Mouse (Mus musculus): ENCODE measurements around the gene Atg101. TPM values are rescaled to one million over a fixed set of nuclear protein-coding genes. Genes with fewer than 3 reads are reported as not detected.

Atg101 gene
- polyA plus RNA-seq, 1 experiment from 2014 or later, result 82.8 TPM

DNA sequence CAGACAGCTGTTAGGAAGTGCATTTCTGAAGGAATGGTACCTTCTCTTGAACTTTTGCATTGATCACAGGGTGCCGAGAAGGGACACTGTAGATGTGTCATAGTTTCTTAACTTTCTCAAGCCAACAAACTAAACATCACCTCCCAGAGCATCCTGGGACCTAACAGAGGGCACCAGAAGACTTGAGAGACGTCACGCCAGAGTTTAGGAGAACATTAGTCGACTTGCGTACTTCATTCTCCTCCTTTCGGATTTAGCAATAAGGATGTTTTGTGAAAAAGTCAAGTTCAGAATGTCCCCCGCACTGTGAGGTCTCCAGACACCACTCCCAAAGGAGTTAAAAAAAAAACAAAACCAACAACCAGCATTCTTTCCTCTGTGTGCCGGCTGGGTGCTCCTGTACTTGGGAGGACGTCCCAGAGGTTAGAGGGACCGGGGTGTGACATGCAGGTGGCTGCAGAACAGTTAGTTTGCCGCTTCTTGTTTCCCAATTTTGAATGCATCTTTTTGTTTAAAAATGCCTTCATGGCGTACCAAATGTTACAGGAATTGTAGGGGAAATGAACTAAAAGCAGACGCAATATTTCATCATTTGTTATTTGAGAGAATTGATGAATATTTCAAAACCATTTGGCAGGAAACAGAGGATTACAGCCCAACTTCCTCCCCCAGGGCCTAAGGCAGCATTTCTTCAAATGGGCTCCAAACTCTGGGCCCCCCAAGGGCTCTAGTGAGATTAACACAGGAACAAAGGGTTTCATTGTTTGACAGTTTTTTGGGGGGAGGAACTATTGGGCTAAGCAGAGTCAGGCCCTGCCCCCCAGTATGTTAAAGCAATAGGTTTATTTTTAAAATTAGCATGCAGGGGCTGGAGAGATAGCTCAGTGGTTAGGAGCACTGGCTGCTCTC, 24.6 kb downstream of the Atg101 start:
- H3K27me3 ChIP-seq, result no peaks in the 10 kb centered on the region
- no peak for ATAC-seq
- 58% methylated on average over 13 of the region's 13 CpGs for WGBS
- no peak overlapping the region for H3K4me3 ChIP-seq (replicated peaks)
- H3K36me3 ChIP-seq, result no peaks in the 10 kb centered on the region
- H3K9ac ChIP-seq (replicated peaks), result no peak overlapping the region
- H3K4me2 ChIP-seq (replicated peaks), result no peak overlapping the region
- H3K27ac ChIP-seq, result no peak overlapping the region
- H3K9me3 ChIP-seq, result no peaks in the 10 kb centered on the region
- peaks cover 8% of the 10 kb centered on the region; the same call in 1 of the 2 replicates for H3K4me1 ChIP-seq (replicated peaks)

DNA sequence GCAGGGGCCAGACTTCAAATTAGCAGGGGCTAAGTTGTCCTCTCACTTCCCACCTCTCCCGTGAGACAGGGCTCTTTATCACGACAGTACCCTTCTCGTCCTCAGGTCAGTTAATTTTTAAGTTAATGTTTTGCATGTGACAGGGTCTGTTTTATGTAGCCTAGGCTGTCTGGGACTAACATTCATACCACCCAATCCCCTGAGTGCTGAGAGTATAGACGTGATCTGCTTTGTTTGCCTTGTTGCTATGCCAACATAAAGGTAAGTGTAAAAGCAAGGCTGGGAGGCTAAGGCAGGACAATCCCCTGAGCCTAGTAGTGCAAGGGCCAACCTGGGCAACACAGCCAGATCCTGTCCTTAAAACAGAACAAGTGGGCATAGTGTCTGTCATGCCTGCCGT, 25.4 kb downstream of the Atg101 start:
- Histone ChIP-seq H3K9me3 (no peaks in the 10 kb centered on the region), H3K4me1 (replicated peaks) (peaks cover 8% of the 10 kb centered on the region; the same call in 1 of the 2 replicates), H3K36me3 (no peaks in the 10 kb centered on the region), H3K27me3 (no peaks in the 10 kb centered on the region), H3K4me3 (replicated peaks) (no peak overlapping the region), H3K9ac (replicated peaks) (no peak overlapping the region), H3K4me2 (replicated peaks) (no peak overlapping the region), H3K27ac (no peak overlapping the region)
- no peak for ATAC-seq
- WGBS, result 49% methylated on average over 5 of the region's 5 CpGs

DNA sequence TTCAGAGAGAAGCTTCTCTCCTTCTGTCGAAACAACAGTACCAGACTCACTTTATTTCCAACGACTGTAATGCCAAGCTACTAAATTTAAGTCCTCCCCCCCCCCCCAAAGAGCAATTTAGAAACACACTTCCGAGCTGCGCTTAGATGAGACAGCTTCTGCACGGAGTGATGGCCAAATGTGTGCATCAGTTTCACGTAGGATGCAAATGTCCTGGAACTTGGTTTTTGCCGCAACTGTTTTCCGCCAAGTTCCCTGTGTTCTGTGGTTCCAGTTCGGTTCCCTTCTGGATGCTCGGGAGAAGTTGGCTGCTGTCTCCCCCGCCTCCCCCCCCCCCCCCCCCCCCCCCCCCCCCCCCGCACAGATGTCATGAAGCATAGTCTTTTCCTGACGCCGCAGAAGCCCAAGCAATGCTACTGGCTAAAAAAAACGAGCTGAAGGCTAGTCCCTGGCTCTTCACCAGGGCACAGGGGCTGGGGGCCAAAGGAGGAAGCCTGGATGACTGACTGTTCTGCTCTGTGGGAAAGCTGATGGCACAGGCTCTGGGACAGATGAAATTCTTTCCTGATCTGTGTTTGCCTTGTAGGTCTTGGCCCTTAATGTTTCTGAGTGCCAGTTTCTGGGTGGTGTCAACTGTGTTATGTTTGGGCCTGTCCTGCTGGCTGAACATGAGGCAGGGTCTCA, 27.2 kb downstream of the Atg101 start:
- Histone ChIP-seq H3K4me1 (replicated peaks) (peaks cover 16% of the 10 kb centered on the region), H3K9me3 (no peaks in the 10 kb centered on the region), H3K27me3 (no peaks in the 10 kb centered on the region), H3K9ac (replicated peaks) (no peak overlapping the region), H3K27ac (no peak overlapping the region), H3K4me3 (replicated peaks) (no peak overlapping the region), H3K4me2 (replicated peaks) (no peak overlapping the region), H3K36me3 (no peaks in the 10 kb centered on the region)
- no peak for ATAC-seq
- 67% methylated on average over 14 of the region's 15 CpGs for WGBS

DNA sequence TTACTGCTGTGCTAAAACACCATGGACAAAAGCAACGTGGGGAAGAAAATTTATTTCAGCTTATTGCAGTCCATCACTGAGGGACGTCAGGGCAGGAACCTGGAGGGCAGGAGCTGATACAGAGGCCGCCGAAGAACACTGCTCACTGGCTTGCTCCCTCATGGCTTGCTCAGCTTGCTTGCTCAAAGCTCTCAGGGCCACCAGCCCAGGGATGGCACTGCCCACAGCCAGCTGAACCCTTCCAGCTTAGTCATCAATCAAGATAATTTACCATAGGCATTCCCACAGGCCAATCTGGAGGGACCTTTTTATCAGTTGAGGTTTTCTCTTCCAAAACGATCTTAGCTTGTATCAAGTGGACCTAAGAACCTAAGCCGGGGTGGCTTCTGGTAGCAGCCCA, 27.9 kb downstream of the Atg101 start:
- Histone ChIP-seq H3K27ac (no peak overlapping the region), H3K27me3 (no peaks in the 10 kb centered on the region), H3K36me3 (no peaks in the 10 kb centered on the region), H3K4me2 (replicated peaks) (no peak overlapping the region), H3K4me3 (replicated peaks) (no peak overlapping the region), H3K4me1 (replicated peaks) (peaks cover 18% of the 10 kb centered on the region), H3K9ac (replicated peaks) (no peak overlapping the region), H3K9me3 (no peaks in the 10 kb centered on the region)
- ATAC-seq, result no peak
- WGBS, result 86% methylated on average over 6 of the region's 6 CpGs

DNA sequence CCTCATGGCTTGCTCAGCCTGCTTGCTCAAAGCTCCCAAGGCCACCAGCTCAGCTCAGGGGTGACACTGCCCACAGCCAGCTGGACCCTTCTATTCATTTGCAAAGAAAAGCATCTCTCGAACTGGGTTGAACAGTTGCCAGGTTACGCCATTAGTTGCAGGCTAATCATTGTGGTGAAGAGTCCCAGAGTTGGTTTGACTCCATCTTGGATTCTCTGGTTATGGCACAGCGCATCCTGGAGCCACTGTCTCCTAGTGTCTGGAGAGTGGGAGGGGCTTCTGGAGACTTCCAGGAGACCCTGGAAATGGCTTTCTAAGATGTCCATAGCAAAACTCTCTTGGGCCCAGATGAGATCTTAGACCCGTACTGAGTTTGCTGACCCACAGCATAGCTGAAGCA, 31.3 kb downstream of the Atg101 start:
- H3K27ac ChIP-seq, result no peak overlapping the region
- 83% methylated on average over 4 of the region's 4 CpGs for WGBS
- H3K4me3 ChIP-seq (replicated peaks), result no peak overlapping the region
- H3K36me3 ChIP-seq, result no peaks in the 10 kb centered on the region
- ATAC-seq, result peak; percentile 7; the same call in 1 of the 2 replicates
- H3K9me3 ChIP-seq, result no peaks in the 10 kb centered on the region
- H3K4me1 ChIP-seq (replicated peaks), result peaks cover 10% of the 10 kb centered on the region
- H3K9ac ChIP-seq (replicated peaks), result no peak overlapping the region
- H3K4me2 ChIP-seq (replicated peaks), result peak overlapping the region; percentile 36; the same call in 1 of the 2 replicates
- H3K27me3 ChIP-seq, result no peaks in the 10 kb centered on the region

DNA sequence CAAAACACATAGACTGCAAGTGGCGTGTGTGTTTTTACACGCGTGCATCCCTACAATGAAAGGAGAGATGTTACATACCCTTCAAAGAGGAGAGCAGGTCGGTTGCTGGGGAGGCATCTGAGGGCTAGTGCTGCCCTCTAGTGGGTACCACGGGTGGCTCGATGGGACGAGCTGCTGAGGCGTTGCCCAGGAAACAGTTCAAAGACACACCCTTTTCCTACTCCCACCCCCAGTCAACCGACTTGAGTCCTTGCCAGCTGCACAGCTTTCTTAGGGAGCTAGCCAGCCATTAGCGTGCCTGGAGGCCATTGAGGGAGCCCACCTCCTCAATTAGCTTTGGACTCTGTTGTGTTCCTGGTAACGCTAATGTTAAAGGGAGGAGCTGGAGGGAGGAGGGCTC, 31.8 kb downstream of the Atg101 start:
- Histone ChIP-seq H3K4me2 (replicated peaks) (peak overlapping the region; percentile 36), H3K36me3 (no peaks in the 10 kb centered on the region), H3K4me1 (replicated peaks) (peaks cover 10% of the 10 kb centered on the region), H3K4me3 (replicated peaks) (no peak overlapping the region), H3K27me3 (no peaks in the 10 kb centered on the region), H3K27ac (no peak overlapping the region), H3K9me3 (no peaks in the 10 kb centered on the region), H3K9ac (replicated peaks) (no peak overlapping the region)
- WGBS, result 3% methylated on average over 11 of the region's 11 CpGs
- ATAC-seq, result peak; percentile 87

DNA sequence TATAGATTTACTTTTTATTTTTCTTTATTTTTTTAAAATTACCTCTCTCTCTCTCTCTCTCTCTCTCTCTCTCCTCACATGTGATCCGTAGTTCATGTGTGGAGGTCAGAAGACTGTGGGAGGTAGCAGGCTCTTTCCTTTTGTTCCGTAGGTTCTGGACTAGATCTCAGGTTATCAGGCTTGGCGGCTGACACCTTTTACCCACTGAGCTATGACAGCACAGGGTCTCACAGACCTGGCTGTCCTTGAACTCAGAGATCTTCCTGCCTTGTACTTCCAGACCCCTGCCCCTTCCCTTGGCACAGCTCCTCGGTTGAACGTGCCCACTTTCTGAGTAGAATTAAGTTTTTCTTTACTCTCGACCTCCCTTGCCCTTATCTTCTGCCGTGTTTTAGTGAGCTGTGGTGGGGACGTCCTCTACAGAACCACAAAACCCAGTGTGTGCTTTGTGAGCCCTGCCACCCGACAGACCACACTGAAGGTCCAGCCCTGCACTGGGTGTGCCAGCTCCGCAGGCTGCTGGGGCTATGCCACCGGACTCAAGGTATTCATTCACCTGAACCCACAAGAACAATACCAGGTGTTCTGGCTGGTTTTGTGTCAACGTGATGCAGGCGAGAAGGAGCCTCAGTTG, 32.3 kb downstream of the Atg101 start:
- no peaks in the 10 kb centered on the region for H3K9me3 ChIP-seq
- ATAC-seq, result peak; percentile 65
- peaks cover 10% of the 10 kb centered on the region for H3K4me1 ChIP-seq (replicated peaks)
- no peak overlapping the region for H3K9ac ChIP-seq (replicated peaks)
- no peaks in the 10 kb centered on the region for H3K36me3 ChIP-seq
- H3K27ac ChIP-seq, result no peak overlapping the region
- no peak overlapping the region for H3K4me3 ChIP-seq (replicated peaks)
- 75% methylated on average over 13 of the region's 13 CpGs for WGBS
- peak overlapping the region; percentile 36; the same call in 1 of the 2 replicates for H3K4me2 ChIP-seq (replicated peaks)
- H3K27me3 ChIP-seq, result no peaks in the 10 kb centered on the region

DNA sequence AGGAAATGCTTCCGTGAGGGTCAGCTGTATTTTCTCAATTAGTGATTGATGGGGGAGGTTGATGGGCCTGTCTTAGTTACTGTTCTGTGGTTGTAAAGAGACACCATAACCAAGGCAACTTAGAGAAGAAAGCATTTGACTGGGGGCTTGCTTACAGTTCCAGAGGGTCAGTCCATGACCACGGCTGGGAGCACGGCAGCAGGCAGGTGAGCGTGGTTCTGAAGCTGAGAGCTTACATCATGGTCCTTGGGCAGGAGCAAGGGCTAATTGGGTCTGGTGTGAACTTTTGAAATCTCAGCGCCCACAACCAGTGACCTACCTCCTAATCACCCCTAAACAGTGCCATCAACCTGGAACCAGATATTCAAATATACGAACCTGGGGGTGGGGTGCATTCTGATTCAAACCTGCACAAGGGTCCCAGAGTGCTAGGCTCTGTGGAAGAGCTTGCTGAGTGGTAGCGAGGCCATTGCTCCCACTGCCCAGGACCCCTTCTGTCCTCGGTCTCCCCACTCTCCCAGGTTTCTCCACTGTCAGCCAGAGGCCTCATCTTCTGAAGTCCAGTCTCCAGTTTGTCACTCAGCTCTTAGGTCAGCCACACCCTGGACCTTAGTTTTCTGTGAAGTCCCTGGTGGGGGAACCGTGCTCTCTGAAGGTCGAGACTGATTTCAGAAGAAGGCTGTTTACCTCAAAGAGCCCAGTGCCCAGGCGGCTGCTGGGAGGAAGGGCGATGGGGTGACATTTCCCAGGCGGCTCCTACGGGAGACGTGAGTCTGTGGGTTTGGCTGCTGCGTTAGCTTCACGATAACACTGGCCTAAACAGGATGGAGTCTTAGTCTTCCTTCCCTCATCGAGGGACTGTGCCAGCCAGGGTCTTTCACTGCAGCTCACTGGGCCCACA, 33.1 kb downstream of the Atg101 start:
- H3K4me3 ChIP-seq (replicated peaks), result no peak overlapping the region
- H3K9me3 ChIP-seq, result no peaks in the 10 kb centered on the region
- no peak overlapping the region for H3K9ac ChIP-seq (replicated peaks)
- no peaks in the 10 kb centered on the region for H3K27me3 ChIP-seq
- peaks cover 10% of the 10 kb centered on the region for H3K4me1 ChIP-seq (replicated peaks)
- ATAC-seq, result no peak
- no peak overlapping the region for H3K4me2 ChIP-seq (replicated peaks)
- H3K27ac ChIP-seq, result no peak overlapping the region
- WGBS, result 83% methylated on average over 18 of the region's 18 CpGs
- no peaks in the 10 kb centered on the region for H3K36me3 ChIP-seq

DNA sequence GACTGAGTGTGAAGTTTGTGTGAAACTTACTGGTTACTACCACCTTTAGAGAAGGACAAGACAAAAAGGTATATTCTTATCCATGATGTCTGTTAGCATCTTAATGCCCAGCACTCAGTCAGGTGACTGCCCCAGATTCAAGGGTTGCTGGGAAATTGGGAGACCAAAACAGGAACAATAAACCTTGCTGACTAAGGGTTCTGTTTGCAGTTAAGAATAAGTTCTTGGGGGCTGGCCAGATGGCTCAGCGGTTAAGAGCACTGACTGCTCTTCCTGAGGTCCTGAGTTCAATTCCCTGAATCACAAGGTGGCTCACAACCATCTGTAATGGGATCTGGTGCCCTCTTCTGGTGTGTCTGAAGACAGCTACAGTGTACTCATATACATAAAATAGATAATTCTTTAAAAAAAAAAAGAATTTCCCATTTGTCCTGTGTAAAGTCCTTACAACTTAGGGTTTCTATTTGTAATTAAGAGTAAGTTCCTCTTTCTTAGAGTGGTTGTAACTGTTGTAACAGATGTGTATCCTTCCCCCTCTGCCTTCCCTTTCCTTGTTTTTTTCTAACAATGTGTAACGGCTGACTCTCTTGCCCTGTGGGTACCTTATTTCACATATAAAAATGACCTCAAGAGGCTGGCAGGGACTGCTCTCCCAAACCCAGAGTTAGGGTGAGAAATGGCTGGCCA, 33.9 kb downstream of the Atg101 start:
- no peak for ATAC-seq
- Histone ChIP-seq H3K36me3 (no peaks in the 10 kb centered on the region), H3K27ac (no peak overlapping the region), H3K9ac (replicated peaks) (no peak overlapping the region), H3K4me1 (replicated peaks) (peaks cover 10% of the 10 kb centered on the region), H3K4me3 (replicated peaks) (no peak overlapping the region), H3K27me3 (no peaks in the 10 kb centered on the region), H3K4me2 (replicated peaks) (no peak overlapping the region), H3K9me3 (no peaks in the 10 kb centered on the region)
- 87% methylated on average over 2 of the region's 2 CpGs for WGBS

DNA sequence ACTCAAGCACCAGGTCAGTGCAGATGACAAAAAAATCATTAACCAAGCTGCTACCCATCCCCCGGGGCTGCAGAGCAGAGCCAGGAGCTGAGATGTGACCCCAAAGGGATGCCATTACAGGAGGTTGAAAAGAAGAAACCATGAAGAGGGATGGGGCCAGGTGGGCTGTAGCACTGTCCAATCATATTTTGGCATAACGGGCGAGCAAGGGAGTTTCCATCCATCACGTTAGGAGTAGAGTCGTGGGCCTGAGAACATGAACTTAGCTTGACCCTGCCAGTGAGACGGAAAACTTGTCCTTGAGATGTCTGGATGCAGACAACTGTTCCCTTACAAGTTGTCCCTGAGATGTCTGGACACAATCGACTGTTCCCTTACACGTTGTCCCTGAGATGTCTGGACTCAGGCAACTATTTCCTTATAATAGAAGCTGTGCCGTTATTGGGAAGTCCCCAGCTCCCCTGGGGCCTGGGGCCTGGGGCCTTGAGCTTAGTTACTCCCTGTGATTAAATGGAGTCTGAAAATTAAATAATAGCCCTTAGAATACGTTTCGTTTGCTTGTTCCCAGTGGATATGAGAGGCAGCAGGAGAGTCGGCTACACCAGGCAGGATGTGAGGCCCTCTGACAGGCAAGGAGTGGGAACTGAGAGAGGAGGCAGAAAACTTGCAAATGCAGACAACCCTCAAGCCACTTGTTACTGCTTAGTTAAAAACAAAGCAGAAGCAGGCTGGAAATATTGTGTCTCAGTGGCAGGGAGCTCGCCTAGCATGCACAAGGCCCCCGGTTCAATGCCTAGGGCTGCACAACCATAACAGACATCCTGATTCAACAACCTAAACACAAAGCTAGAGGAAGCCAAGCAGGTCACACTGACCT, 35.1 kb downstream of the Atg101 start:
- Histone ChIP-seq H3K4me3 (replicated peaks) (no peak overlapping the region), H3K36me3 (no peaks in the 10 kb centered on the region), H3K27ac (no peak overlapping the region), H3K4me1 (replicated peaks) (peaks cover 10% of the 10 kb centered on the region), H3K4me2 (replicated peaks) (no peak overlapping the region), H3K9ac (replicated peaks) (no peak overlapping the region), H3K9me3 (no peaks in the 10 kb centered on the region), H3K27me3 (no peaks in the 10 kb centered on the region)
- ATAC-seq, result no peak
- 70% methylated on average over 14 of the region's 14 CpGs for WGBS
